9 mouse cellular contexts compared by ENCODE assay signal in genomic region chr9:96573252-96573651, GRCm38 (mm10). TPM values are rescaled to one million over a fixed set of nuclear protein-coding genes. Genes with fewer than 3 reads are reported as not detected.
A peak's percentile ranks its signal among the peaks of the same experiment; 100 is the strongest.
DNase-seq lines count a peak whose midpoint lies in the region; ATAC-seq and TF ChIP-seq lines count a peak whose summit lies in the region.
"Had no signal": no experiment of that assay in that cellular context is flagged by ENCODE, and none has a peak within 500 bp of the region (broad histone marks: within the 10 kb centered on the region; RNA-seq: fewer than 3 reads in every experiment).

No protein-coding gene starts in this region.

- no peak overlapping the region for H3K4me2 ChIP-seq in kidney, postnatal 0 days (ENCODE audit: low read length)

- H3K9me3 ChIP-seq in kidney, postnatal 0 days (replicated peaks; ENCODE audit: low read length): no peaks in the 10 kb centered on the region
- peaks cover under 1% of the 10 kb centered on the region; the same call in 1 of the 2 replicates for H3K9me3 ChIP-seq in E14TG2a.4 (ENCODE audit: low read length)

- H3K27me3 ChIP-seq in kidney, postnatal 0 days (ENCODE audit: insufficient read depth, low read length): no peaks in the 10 kb centered on the region
- H3K27me3 ChIP-seq in E14TG2a.4 (ENCODE audit: insufficient read depth, low read length): no peaks in the 10 kb centered on the region

- H3K4me3 ChIP-seq in kidney, postnatal 0 days (replicated peaks; ENCODE audit: low read depth, low read length): no peak overlapping the region
- no peak overlapping the region for H3K4me3 ChIP-seq in E14TG2a.4 (replicated peaks; ENCODE audit: low read length)

- DNase-seq in kidney, postnatal 0 days (ENCODE audit: low spot score): peak; percentile 82
- no peak for DNase-seq in kidney, postnatal 10 days
- DNase-seq in CD4-positive helper T cell, adult 2 months (ENCODE audit: low read depth, low spot score): peak; percentile 49
- DNase-seq in induced T-regulatory cell, adult 2 months (ENCODE audit: low read depth): peak; percentile 75
- no peak for DNase-seq in ovary, adult 18-20 months (ENCODE audit: low spot score)
- no peak for DNase-seq in ovary, postnatal 14 days (ENCODE audit: low spot score)
- DNase-seq: right cerebral cortex, postnatal 14 days had no signal

- no peak overlapping the region for H3K27ac ChIP-seq in kidney, postnatal 0 days

- peaks cover 14% of the 10 kb centered on the region; the same call in 1 of the 2 replicates for H3K36me3 ChIP-seq in kidney, postnatal 0 days (ENCODE audit: insufficient read depth, low read length)
- peaks cover 22% of the 10 kb centered on the region for H3K36me3 ChIP-seq in E14TG2a.4 (ENCODE audit: insufficient read depth, low read length)

- ATAC-seq in kidney, postnatal 0 days (replicated peaks; ENCODE audit: low FRiP score, low read depth): no peak

- no peaks in the 10 kb centered on the region for H3K4me1 ChIP-seq in kidney, postnatal 0 days (replicated peaks; ENCODE audit: insufficient read depth, low read length)
- no peaks in the 10 kb centered on the region for H3K4me1 ChIP-seq in E14TG2a.4 (replicated peaks; ENCODE audit: low read depth, low read length)

- WGBS in kidney, postnatal 0 days: 13% methylated on average over 1 of the region's 1 CpGs

- TF ChIP-seq CTCF in kidney, postnatal 0 days (IDR thresholded peaks at IDR 0.05; ENCODE audit: low read depth): peak; percentile 98
- peak; percentile 100 for TF ChIP-seq CTCF in E14TG2a.4 (conservative IDR thresholded peaks at IDR 0.05; ENCODE audit: low read length)

- no peak overlapping the region for H3K9ac ChIP-seq in kidney, postnatal 0 days (ENCODE audit: low read depth, low read length)

RNA-seq across cellular contexts. Expression of gene Gm28729, which starts 48.2 kb away (rescaled TPM):
- polyA plus RNA-seq in kidney, postnatal 0 days (2015; fragmentation: Nextera tagmentation; extraction: Ambion mirVana): 0.09 TPM in 1 of 2 replicates, not detected in the other
- polyA plus RNA-seq: heart, embryonic 16.5 days had no signal

RNA-seq across cellular contexts. Expression of gene Rasa2, which starts 58.2 kb away (rescaled TPM):
- 13.8 and 14.9 TPM in 2 replicates for polyA plus RNA-seq in kidney, postnatal 0 days (2015; fragmentation: Nextera tagmentation; extraction: Ambion mirVana)

Comparison
In these comparisons a context has a peak if more than half of its experiments do, and no peak if none do; other contexts are left out.
1. DNase-seq: peak in kidney, postnatal 0 days (single experiment), CD4-positive helper T cell, adult 2 months (single experiment) and induced T-regulatory cell, adult 2 months (single experiment); none in kidney, postnatal 10 days (single experiment), ovary, adult 18-20 months (single experiment) and ovary, postnatal 14 days (single experiment).